ENCODE assay signal across 8 mouse cellular contexts in genomic region chr2:79256376-79256775, GRCm38 (mm10). TPM values are rescaled to one million over a fixed set of nuclear protein-coding genes. Genes with fewer than 3 reads are reported as not detected.
A peak's percentile ranks its signal among the peaks of the same experiment; 100 is the strongest.
DNase-seq lines count a peak whose midpoint lies in the region; ATAC-seq and TF ChIP-seq lines count a peak whose summit lies in the region.

No protein-coding gene starts in this region.

- no peak for TF ChIP-seq CTCF in hindbrain, postnatal 0 days (IDR thresholded peaks at IDR 0.05; ENCODE audit: low read depth)
- no peak for TF ChIP-seq CTCF in cerebellum, adult 2 months (IDR thresholded peaks at IDR 0.05; ENCODE audit: borderline replicate concordance, insufficient read depth, low read depth, low read length)

- H3K9me3 ChIP-seq in kidney, embryonic 14.5 days (ENCODE audit: control insufficient read depth, low read length), result no peaks in the 10 kb centered on the region
- no peaks in the 10 kb centered on the region for H3K9me3 ChIP-seq in hindbrain, postnatal 0 days (ENCODE audit: low read length)
- H3K9me3 ChIP-seq in midbrain, embryonic 16.5 days (replicated peaks; ENCODE audit: control insufficient read depth, low read length, poor library complexity, severe bottlenecking), result no peaks in the 10 kb centered on the region

- no peak for ATAC-seq in kidney, embryonic 14.5 days (ENCODE audit: low FRiP score, low TSS enrichment)
- ATAC-seq in hindbrain, postnatal 0 days, result no peak
- no peak for ATAC-seq in midbrain, embryonic 16.5 days

- no peaks in the 10 kb centered on the region for H3K36me3 ChIP-seq in kidney, embryonic 14.5 days (ENCODE audit: control insufficient read depth, insufficient read depth, low read length)
- no peaks in the 10 kb centered on the region for H3K36me3 ChIP-seq in hindbrain, postnatal 0 days (ENCODE audit: insufficient read depth, low read length)
- no peaks in the 10 kb centered on the region for H3K36me3 ChIP-seq in midbrain, embryonic 16.5 days (ENCODE audit: control insufficient read depth, insufficient read depth, low read length)

- H3K4me1 ChIP-seq in kidney, embryonic 14.5 days (ENCODE audit: control insufficient read depth, insufficient read depth, low read length), result peaks cover 18% of the 10 kb centered on the region; the same call in 1 of the 2 replicates
- peaks cover 10% of the 10 kb centered on the region; the same call in 1 of the 2 replicates for H3K4me1 ChIP-seq in hindbrain, postnatal 0 days (ENCODE audit: insufficient read depth, low read length)
- H3K4me1 ChIP-seq in midbrain, embryonic 16.5 days (ENCODE audit: control insufficient read depth, insufficient read depth, low read length), result peaks cover 6% of the 10 kb centered on the region; the same call in 1 of the 2 replicates
- no peaks in the 10 kb centered on the region for H3K4me1 ChIP-seq in cerebellum, adult 2 months (ENCODE audit: control insufficient read depth, insufficient read depth, low read length)

- peak overlapping the region; percentile 91 for H3K4me2 ChIP-seq in kidney, embryonic 14.5 days (replicated peaks; ENCODE audit: low read depth, low read length)
- peak overlapping the region; percentile 91 for H3K4me2 ChIP-seq in hindbrain, postnatal 0 days (ENCODE audit: low read depth, low read length)
- H3K4me2 ChIP-seq in midbrain, embryonic 16.5 days (ENCODE audit: low read length), result peak overlapping the region; percentile 62

- TF ChIP-seq POLR2A in cerebellum, adult 2 months (IDR thresholded peaks at IDR 0.05; ENCODE audit: borderline replicate concordance, insufficient read depth, low read length), result no peak

- WGBS in kidney, embryonic 14.5 days, result 88% methylated on average over 1 of the region's 1 CpGs
- 67% methylated on average over 1 of the region's 1 CpGs for WGBS in hindbrain, postnatal 0 days
- 77% methylated on average over 1 of the region's 1 CpGs for WGBS in midbrain, embryonic 16.5 days
- 86% methylated on average over 1 of the region's 1 CpGs for WGBS in cerebellum, adult 2 months

- peak overlapping the region; percentile 49 for H3K4me3 ChIP-seq in kidney, embryonic 14.5 days (ENCODE audit: low read length)
- peak overlapping the region; percentile 51 for H3K4me3 ChIP-seq in hindbrain, postnatal 0 days (ENCODE audit: low read length)
- peak overlapping the region; percentile 47; the same call in 1 of the 2 replicates for H3K4me3 ChIP-seq in midbrain, embryonic 16.5 days (ENCODE audit: low read depth, low read length)
- no peak overlapping the region for H3K4me3 ChIP-seq in cerebellum, adult 2 months (replicated peaks; ENCODE audit: insufficient read depth, low read depth, low read length)

- H3K9ac ChIP-seq in kidney, embryonic 14.5 days (ENCODE audit: low read depth, low read length), result peak overlapping the region; percentile 60; the same call in 1 of the 2 replicates
- H3K9ac ChIP-seq in hindbrain, postnatal 0 days (replicated peaks; ENCODE audit: low read length), result no peak overlapping the region
- H3K9ac ChIP-seq in midbrain, embryonic 16.5 days (ENCODE audit: low read depth, low read length), result no peak overlapping the region

- no peaks in the 10 kb centered on the region for H3K27me3 ChIP-seq in kidney, embryonic 14.5 days (ENCODE audit: control insufficient read depth, insufficient read depth, low read length)
- H3K27me3 ChIP-seq in hindbrain, postnatal 0 days (ENCODE audit: insufficient read depth, low read length), result no peaks in the 10 kb centered on the region
- no peaks in the 10 kb centered on the region for H3K27me3 ChIP-seq in midbrain, embryonic 16.5 days (ENCODE audit: control insufficient read depth, insufficient read depth, low read depth, low read length)
- H3K27me3 ChIP-seq in cerebellum, adult 2 months (ENCODE audit: control insufficient read depth, insufficient read depth, low read length), result no peaks in the 10 kb centered on the region

- no peak for DNase-seq in kidney, postnatal 14 days
- DNase-seq in c-Kit-negative CD71-positive TER-119-positive erythroid progenitor cells, embryonic 14.5 days (ENCODE audit: low read depth, low spot score), result peak; percentile 27
- DNase-seq in hindbrain, postnatal 0 days (ENCODE audit: low spot score), result no peak
- DNase-seq in adrenal gland, postnatal 14 days, result no peak
- no peak for DNase-seq in frontal cortex, postnatal 25 days (ENCODE audit: low spot score in 2 of 2)
- DNase-seq in cerebellum, adult 2 months, result no peak

- 0 out of 2 replicates have a peak overlapping the region, but pooled peaks have one; percentile 55 for H3K27ac ChIP-seq in kidney, embryonic 14.5 days (ENCODE audit: low read depth, low read length)
- peak overlapping the region; percentile 48; the same call in 1 of the 2 replicates for H3K27ac ChIP-seq in hindbrain, postnatal 0 days
- H3K27ac ChIP-seq in midbrain, embryonic 16.5 days (ENCODE audit: low read length), result no peak overlapping the region
- H3K27ac ChIP-seq in cerebellum, adult 2 months (ENCODE audit: insufficient read depth, low read length), result no peak overlapping the region

RNA-seq across cellular contexts. Expression of gene Itga4, which starts 1.1 kb away (rescaled TPM):
- 4.6 and 7.9 TPM in 2 replicates for polyA plus RNA-seq in kidney, embryonic 14.5 days (2014; fragmentation: Nextera tagmentation; extraction: Ambion mirVana)
- 4.5 and 5.0 TPM in 2 replicates for total RNA-seq in hindbrain, postnatal 0 days (2014; rRNA removed)
- polyA plus RNA-seq in hindbrain, postnatal 0 days (2015; fragmentation: Nextera tagmentation; extraction: Ambion mirVana), result 1.9 and 2.0 TPM in 2 replicates
- 2.2 and 3.4 TPM in 2 replicates for polyA plus RNA-seq in midbrain, embryonic 16.5 days (2015; fragmentation: Nextera tagmentation; extraction: Ambion mirVana)
- 4.0 and 12.0 TPM in 2 replicates for total RNA-seq in adrenal gland, postnatal 14 days (2021)
- polyA plus RNA-seq in cerebellum, adult 2 months (2012; rRNA removed), result 1.7 and 1.8 TPM in 2 replicates

Comparison
In these comparisons a context has a peak if more than half of its experiments do, and no peak if none do; other contexts are left out.
1. H3K27ac ChIP-seq: peak in kidney, embryonic 14.5 days (single experiment) and hindbrain, postnatal 0 days (single experiment); none in midbrain, embryonic 16.5 days (single experiment) and cerebellum, adult 2 months (single experiment).
2. Peak in every context shown above with its lines, with median percentiles within 50 percentile points of each other: H3K4me2 ChIP-seq.